In genomic region chr17:27966508-27967021, GRCm38 (mm10) we compare ENCODE assay signal across 17 mouse cellular contexts.
"Had no signal": no experiment of that assay in that cellular context is flagged by ENCODE, and none has a peak within 500 bp of the region (broad histone marks: within the 10 kb centered on the region; RNA-seq: fewer than 3 reads in every experiment).

No protein-coding gene starts in this region.

- H3K9ac ChIP-seq: kidney, embryonic 15.5 days; limb, embryonic 12.5 days; liver, embryonic 13.5 days; liver, postnatal 0 days; lung, embryonic 15.5 days; midbrain, embryonic 12.5 days; neural tube, embryonic 13.5 days had no signal

- H3K27ac ChIP-seq: limb, embryonic 12.5 days; liver, embryonic 13.5 days; lung, embryonic 15.5 days; macrophage; midbrain, embryonic 12.5 days; neural tube, embryonic 13.5 days had no signal

- ATAC-seq: liver, postnatal 0 days; midbrain, embryonic 16.5 days had no signal

- H3K27me3 ChIP-seq: kidney, embryonic 15.5 days; limb, embryonic 12.5 days; liver, embryonic 13.5 days; lung, embryonic 15.5 days; midbrain, embryonic 12.5 days; neural tube, embryonic 13.5 days had no signal

- H3K4me2 ChIP-seq: kidney, embryonic 15.5 days; limb, embryonic 12.5 days; liver, embryonic 13.5 days; lung, embryonic 15.5 days; midbrain, embryonic 12.5 days; neural tube, embryonic 13.5 days had no signal

- H3K36me3 ChIP-seq: kidney, embryonic 15.5 days; limb, embryonic 12.5 days; liver, embryonic 13.5 days; lung, embryonic 15.5 days; midbrain, embryonic 12.5 days; neural tube, embryonic 13.5 days had no signal

- H3K9me3 ChIP-seq: kidney, embryonic 15.5 days; limb, embryonic 12.5 days; liver, embryonic 13.5 days; lung, embryonic 15.5 days; megakaryocyte, embryonic 14.5 days; midbrain, embryonic 12.5 days; neural tube, embryonic 13.5 days had no signal

- H3K4me3 ChIP-seq: kidney, embryonic 15.5 days; limb, embryonic 12.5 days; liver, embryonic 13.5 days; lung, embryonic 15.5 days; megakaryocyte, embryonic 14.5 days; midbrain, embryonic 12.5 days; neural tube, embryonic 13.5 days had no signal

- DNase-seq: kidney, adult 18-20 months; kidney, postnatal 25 days; liver; liver, embryonic 13.5 days; liver, postnatal 0 days; lung, postnatal 14 days; retina, postnatal 1 day; right cerebral cortex, postnatal 14 days; thymus, postnatal 4 days had no signal
